Mouse (Mus musculus) brain, embryonic 14.5 days (tissue): ENCODE results near the gene Tmcc2.

Source experiments
- CTCF ChIP-seq: fragments of 200-500 bp; IDR thresholded peaks from 2 replicates; pipeline ENCODE4 v1.5.1; 2012; ENCODE audit warnings: inconsistent platforms, mild to moderate bottlenecking, moderate library complexity, borderline replicate concordance; ENCODE audit not compliant: insufficient read depth, insufficient read length; ENCODE audit errors: extremely low read depth
- POLR2A ChIP-seq: fragments of 200-500 bp; IDR thresholded peaks from 2 replicates; pipeline ENCODE4 v1.6.1; 2012; ENCODE audit warnings: mild to moderate bottlenecking, inconsistent platforms, borderline replicate concordance; ENCODE audit not compliant: poor library complexity, insufficient read depth, insufficient read length, severe bottlenecking; ENCODE audit errors: extremely low read depth

DNA sequence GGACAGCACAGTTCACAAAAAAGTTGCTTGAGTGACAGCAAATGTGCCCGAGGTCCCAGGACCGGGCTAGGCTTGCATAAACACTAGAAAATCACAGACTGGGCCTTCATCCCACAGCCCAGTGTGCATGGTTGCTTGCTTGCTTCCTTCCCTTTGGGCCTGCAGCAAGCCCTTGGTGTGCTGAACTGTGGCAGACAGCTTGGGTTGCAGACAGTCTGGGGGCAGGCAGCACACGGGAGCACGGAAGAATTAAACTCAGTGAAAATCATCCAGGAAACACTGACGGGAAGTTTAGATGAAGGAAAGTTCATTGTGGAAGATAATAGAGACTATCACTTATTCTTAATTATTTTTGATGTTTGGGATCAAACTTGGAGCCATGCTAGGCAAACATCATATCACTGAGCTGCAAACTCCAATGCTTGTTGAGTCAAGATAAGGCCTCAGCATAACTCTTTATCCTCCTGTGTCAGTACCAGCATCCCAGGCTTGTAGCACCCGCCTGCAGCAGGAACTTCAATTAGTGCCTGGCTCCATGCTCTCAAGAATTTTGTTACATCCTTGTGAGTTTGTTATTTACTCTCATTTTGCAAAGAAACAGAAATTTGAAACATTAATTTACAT, 56.8 kb downstream of the Tmcc2 start:
- TF ChIP-seq POLR2A (no peak), CTCF (no peak)
